Mouse (Mus musculus) 416B (cell line): Measurements from ENCODE around the gene Pold1.
A peak's percentile ranks its signal among the peaks of the same experiment; 100 is the strongest.

Experiments
- DNase-seq: peaks from one replicate; pipeline ENCODE4 v3.0.0; 2011; ENCODE audit warnings: low read depth

The Pold1 gene

GRCm38 (mm10) chr7:44546274-44546673 lies 2.4 kb downstream of the Pold1 start:
- no peak for DNase-seq

DNA sequence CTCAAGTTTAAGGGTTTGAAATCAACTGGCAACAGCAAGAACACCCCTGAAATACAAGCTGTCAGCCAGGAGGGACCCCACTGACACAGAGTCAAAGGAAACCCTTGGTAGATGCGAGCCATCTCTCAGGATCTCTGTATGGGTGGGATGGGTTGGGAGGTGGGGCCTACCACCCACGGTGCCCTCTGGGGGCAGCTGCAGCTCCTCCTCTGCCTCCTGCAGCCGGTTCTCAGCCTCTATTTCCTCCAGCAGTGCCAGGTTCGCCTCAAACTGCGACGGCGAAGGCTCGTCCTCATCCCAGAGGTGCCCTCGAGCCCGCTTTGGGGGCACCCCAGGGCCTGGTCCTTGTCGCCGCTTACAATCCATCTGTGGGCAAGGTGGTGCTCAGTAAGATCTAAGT lies 5.6 kb downstream of the Pold1 start:
- no peak for DNase-seq

- no peak for DNase-seq
Measured at GRCm38 (mm10) chr7:44542555-44542954, 6.1 kb downstream of the Pold1 start.

- no peak for DNase-seq
Measured at GRCm38 (mm10) chr7:44538756-44539624, 9.7 kb downstream of the Pold1 start.

DNA sequence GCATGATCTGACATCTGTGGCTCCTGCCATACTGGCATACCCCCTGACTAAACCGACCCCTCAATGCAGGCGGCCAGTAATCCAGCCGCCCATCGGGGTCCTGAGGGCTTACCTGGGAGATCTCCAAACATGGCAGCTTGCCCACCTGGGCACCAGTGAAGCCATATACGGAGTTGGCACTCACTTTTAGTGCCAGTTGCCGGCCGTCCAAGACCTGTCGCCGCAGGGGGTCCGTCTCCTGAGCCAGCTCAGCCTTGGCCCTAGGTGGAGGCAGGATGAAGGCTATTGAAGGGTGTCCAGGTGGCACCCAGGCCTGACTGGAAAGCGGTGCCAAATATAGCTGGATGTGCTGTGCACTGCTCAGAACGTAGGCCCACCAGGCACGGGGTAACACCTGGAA lies 11.2 kb downstream of the Pold1 start:
- DNase-seq, result no peak

DNA sequence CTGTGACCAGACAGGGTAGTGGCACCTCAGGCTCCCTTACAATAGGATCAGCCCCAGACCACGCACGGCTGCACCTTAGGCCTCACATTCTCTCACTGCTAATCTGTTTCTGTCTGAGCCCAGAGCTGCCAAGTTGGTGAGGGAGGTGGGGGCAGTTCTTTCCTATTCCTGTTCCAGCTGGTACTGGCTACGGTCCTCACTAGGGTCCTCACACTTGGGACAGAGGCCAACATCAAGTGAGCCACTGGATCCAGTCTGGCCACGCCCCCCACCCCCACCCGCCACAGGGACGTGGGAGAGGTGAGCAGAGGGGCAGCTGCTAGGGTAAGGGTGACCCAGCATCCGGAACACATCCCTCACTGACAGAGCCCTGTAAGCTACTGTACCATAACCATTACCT lies 11.6 kb downstream of the Pold1 start:
- no peak for DNase-seq

DNA sequence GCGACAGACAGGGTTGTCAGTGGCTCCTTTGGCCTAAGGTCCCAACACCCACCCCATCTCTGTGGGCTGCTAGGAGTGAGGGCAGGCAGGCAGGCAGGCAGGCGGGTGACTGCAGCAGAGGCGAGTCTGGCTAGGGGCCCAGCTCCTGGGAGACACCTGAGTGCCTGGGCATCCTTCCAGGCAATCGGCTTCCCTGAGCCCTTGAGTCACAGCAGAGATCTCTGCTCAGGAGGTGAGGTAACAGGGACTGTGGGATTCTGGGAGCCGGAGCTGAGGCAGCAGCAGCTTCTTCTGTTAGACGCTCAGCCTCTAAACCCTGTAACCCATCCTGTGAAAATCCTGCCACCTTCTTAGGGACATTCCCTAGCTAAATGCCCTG lies 12.1 kb downstream of the Pold1 start:
- DNase-seq, result no peak

- no peak for DNase-seq
Measured at GRCm38 (mm10) chr7:44535657-44536589, 12.7 kb downstream of the Pold1 start.

DNA sequence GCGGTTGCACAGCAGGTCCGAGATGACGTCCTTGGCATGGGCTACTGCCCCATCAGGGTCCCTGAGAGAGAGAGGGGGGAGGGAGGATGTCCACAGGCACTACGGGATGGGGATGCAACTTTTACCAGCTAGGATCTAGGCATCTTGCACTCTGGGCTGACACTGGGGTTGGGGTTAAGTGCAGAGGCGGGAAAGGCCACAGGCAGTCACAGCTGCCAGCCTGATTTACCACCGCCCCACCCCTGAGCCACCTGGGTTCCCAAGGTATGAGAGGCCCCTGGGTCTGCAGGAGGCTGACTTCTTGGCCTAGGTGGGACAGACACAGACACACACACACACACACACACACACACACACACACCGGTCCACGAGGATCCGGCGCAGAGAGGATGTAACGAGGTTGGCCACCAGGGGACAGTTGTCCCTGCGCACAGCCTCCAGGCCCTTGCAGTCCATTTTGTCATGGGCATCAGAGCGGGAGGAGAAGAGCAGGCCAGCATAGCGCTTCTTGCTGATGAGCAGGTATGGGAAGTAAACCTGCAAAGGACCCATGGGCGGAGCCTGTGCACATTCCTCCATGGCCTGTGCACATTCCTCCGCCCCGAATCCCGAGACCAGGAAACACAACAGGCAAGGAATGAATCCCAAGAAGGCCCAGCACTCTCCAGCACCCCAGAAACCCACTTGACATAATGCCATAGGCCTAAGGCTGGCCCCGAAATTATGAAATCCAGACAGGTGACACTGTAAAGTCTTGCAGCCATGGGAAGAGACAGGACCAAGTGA lies 13.8 kb downstream of the Pold1 start:
- no peak for DNase-seq

DNA sequence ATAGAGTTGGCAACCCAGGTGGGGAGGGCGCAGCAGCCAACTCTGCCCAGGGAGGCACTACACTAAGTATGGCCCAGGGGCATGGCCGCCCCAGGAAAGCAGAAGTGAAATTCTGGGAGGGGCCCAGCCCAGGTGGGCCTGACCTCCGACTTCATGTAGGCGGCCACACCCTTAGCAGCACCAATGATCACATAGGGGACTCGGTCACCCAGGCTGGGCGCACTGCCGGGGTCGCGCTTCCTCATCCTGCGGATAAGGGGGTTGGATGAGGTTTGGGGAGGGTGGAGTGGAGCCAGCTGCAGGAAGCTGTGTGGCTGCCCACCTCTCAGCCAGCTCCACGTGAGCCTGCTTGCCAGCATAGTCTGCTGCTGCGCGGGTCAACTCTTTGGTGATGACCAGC lies 14.4 kb downstream of the Pold1 start:
- no peak for DNase-seq

- DNase-seq, result no peak
Measured at GRCm38 (mm10) chr7:44533746-44534045, 15.0 kb downstream of the Pold1 start.

GRCm38 (mm10) chr7:44532918-44533745 lies 15.5 kb downstream of the Pold1 start:
- no peak for DNase-seq

DNA sequence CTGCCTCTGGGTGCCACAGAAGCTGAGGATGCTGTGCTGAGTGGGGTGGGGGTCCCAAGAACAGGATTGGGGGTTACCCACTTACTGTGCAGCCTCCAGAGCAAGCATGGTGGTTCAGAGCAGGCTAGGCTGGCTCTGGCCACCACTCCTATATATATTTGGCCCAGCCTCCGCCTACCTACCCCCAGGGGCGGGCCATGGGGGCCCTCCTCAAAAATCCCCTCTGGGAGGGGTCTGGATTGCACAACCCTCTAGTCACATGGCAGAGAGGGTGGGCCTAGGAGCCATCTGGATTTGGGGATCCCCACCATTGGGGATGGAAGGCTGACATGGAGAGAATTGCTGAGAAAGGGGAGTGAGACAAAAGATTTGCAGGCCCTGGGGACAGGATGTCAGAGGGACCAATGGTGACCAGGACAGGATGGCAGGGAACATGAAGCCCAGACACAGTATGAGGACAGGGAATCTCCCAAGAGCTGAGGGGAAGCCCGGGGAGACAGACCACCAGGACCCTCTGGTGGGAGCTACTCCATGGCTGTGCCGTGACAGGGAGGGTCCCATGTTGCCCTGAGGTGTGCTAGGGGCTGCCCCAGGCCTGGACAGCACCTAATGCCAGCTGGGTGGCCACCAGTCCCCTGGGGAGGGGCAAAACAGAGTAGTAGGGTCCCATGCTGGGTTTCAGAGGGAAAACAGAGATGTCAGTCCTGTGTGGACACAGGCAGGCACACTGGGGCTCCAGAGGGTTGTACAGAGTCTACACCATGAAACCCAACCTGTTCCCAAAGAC lies 16.5 kb downstream of the Pold1 start, which contains the start of gene Spib:
TSS of gene Spib (minus strand) at position 126 of the 787 bp plus-strand sequence.
- no peak for DNase-seq

DNA sequence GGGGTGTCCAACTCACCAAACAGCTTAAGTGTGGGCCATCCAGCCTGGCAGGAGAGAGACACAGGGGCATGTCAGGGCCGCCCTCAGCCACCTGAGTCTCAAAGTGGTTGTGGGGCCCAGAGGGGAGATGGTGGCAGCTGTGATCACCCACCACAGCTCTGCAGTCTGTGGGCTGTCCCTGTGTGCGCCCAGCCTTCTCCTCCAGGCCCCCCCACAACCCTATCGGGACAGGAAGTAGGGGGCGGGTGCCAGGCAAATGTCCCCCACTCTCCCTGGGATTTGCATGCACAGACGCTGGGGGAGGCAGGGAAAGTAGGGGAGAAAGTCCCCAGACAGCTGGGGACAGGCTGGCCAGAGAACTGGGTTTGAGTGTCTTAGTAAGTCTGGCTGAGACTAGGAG lies 17.4 kb downstream of the Pold1 start:
- DNase-seq, result no peak

- no peak for DNase-seq
Measured at GRCm38 (mm10) chr7:44530507-44530906, 18.1 kb downstream of the Pold1 start.

- no peak for DNase-seq
Measured at GRCm38 (mm10) chr7:44529518-44529917, 19.1 kb downstream of the Pold1 start.

GRCm38 (mm10) chr7:44527483-44528398 lies 20.9 kb downstream of the Pold1 start:
- peak; percentile 82 for DNase-seq

DNA sequence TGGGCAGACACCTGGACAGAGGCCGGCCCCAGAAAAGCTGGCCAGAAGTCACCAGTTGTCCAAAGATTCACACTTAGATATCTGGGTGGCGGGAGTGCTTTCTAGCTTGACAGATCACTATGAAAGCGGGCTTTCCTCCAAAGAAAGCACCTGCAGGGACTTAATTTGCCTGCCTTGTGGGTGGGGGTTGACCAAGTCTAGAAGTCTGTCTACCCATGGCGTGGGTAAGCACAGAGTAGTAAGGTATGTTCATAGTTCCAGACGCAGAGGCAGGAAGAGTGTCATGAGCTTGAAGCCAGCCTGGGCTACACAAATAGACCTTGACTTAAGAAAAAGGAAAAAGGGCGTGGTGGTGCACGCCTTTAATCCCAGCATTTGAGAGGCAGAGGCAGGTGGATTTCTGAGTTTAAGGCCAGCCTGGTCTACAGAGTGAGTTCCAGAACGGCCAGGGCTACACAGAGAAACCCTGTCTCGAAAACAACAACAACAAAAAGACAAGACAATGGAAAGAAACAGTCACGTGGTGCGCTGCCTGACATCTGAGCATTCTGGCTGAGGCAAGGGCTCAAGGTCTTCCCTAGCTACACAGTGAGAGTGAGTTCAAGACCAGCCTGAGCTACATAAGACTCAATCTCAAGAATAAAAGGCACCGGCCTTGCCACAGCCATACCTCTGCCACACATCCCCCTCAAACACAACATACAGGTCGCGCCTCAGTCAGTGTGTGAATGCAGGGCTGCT lies 22.1 kb downstream of the Pold1 start:
- DNase-seq, result no peak
